Mouse (Mus musculus) megakaryocyte-erythroid progenitor cell, adult 5-6 weeks (primary cell): ENCODE data around the gene Stpg4. TPM values are rescaled to one million over a fixed set of nuclear protein-coding genes. Genes with fewer than 3 reads are reported as not detected.

Experiments used
- ATAC-seq: replicated peaks from 2 replicates; pipeline ENCODE4 v1.8.0; 2016; ENCODE audit warnings: mild to moderate bottlenecking, inconsistent platforms; ENCODE audit not compliant: severe bottlenecking, poor library complexity, low FRiP score, low TSS enrichment
- total RNA-seq, 2 experiments: library from RNA; stranded (forward) in 1 of 2; stranded (reverse) in 1 of 2; fragments of 200-1000, 215-1000 nt in 1 of 2; fragments of >200 nt in 1 of 2; fragmentation: Nextera tagmentation in 1 of 2; gene quantifications; 2 replicates each; pipeline ENCODE4 v1.2.3; 2014 to 2017

Gene Stpg4
- total RNA-seq (2014; fragmentation: Nextera tagmentation) (not detected in 2 replicates), total RNA-seq (2017) (not detected in 2 replicates)

GRCm38 (mm10) chr17:87427511-87427910 lies at the start of gene Stpg4:
Gene Stpg4, minus strand, starts transcription at chr17:87427741.
- no peak for ATAC-seq

- ATAC-seq, result no peak
Measured at GRCm38 (mm10) chr17:87475356-87475755, 47.8 kb upstream of the Stpg4 start.

DNA sequence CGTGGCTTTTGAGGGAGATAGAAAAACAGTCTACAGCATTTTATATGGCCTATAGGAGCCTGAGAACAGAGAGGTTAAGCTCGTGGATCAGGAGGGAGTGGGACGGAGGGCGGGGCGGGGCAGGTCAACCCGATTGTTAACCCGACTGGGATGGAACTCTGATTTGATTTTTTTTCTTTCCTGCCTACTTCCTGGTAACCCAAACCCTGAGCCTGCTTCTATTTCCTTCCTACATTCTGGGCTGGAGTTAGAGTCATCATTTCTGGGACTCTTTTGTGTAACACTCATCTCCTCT lies 46.9 kb upstream of the Stpg4 start:
- no peak for ATAC-seq

DNA sequence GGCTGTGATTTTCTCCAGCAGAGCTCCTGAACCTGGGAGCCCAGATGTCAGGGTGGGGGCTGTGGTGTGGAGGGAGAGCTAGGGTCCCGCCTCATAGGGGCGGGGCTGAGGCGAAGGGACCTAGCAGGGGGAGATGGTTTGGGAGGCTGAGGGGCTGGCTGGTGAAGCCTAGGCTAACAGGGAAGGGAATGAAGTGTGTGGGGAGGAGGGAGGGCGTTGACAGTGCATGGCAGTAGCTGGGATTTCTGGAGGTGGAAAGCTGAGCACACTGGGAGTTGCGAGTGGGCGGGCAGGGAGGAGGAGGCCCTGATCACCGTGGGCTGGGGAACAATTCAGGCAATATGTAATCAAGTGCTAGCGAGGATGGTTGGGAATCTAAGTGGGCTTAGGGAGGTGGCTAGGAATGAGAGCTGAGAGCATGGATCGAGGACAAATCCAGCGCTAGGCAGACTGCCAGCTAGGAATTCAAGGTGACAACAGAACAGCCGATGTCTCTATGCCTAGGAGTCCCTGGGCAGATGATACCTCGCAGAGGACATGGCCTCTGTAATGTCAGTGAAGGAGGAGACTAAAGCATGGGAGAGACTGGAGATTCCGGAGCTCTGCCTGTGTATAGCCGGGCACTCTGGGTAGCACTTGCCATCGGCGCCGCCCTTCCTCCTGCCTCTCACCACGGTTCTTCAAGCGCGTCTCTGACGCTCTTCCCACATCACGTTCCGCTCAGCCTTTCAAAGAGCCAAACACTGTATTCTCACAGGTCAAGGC lies 46.4 kb upstream of the Stpg4 start:
- ATAC-seq, result peak; percentile 39

GRCm38 (mm10) chr17:87473441-87473735 lies 45.8 kb upstream of the Stpg4 start:
- ATAC-seq, result no peak

- ATAC-seq, result no peak
Measured at GRCm38 (mm10) chr17:87472879-87473278, 45.3 kb upstream of the Stpg4 start.

GRCm38 (mm10) chr17:87471661-87472060 lies 44.1 kb upstream of the Stpg4 start:
- ATAC-seq, result no peak

- peak; percentile 62 for ATAC-seq
Measured at GRCm38 (mm10) chr17:87470797-87471196, 43.3 kb upstream of the Stpg4 start.

DNA sequence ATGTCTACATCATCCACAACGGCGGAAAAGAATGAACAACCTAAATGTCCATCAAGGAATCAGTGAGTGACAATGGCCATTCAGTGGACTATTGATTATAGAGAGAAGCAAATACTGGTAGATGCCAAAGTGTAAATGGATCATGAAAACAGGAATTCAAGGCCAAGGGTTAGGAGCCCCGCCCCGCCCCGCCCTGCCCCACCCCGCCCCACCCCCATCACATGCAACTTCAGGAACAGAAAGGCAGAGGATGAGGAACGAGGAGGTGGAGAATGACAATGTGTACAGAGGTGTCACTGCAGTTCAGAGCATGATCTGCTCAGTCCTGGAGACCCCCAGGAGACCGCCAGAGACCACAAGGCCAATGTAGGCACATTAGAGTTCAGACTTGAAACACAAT lies 42.7 kb upstream of the Stpg4 start:
- ATAC-seq, result no peak

DNA sequence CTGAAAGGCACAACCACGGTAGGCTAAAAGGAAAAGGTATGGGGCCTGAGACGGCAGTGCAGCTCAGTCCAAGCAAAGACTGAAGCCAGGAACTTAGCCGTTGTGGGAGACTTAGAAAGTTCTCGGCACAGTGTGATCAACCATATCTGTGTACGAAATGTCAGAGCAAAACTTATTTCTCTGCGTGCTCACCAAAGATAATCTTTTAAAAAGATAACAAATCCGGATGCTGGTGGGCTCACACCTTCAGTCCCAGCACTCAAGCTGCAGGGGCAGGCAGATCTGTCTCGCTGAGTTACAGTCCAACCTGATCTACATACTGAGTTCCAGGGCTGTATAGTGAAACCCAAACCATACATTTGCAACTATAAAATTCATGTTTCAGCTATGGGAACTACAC lies 41.9 kb upstream of the Stpg4 start:
- ATAC-seq, result peak; percentile 45

DNA sequence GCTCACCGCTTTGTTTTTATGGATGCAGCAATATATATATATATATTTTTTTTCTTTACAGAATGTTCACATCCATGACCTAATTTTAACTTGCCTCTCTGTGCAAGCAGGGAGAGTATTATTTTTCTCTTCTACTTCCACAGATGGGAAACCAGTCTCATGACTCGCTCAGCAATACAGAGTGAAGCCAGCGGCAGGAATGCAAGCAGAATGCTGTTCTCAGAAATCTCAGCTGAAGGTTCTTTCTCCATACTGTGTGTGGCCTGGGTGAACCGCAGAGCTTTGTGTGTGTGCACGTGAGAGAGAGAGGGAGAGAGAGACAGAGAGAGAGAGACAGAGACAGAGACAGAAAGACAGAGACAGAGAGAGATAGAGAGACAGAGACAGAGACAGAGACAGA lies 41.1 kb upstream of the Stpg4 start:
- ATAC-seq, result no peak

- ATAC-seq, result no peak
Measured at GRCm38 (mm10) chr17:87461499-87461896, 34.0 kb upstream of the Stpg4 start.

DNA sequence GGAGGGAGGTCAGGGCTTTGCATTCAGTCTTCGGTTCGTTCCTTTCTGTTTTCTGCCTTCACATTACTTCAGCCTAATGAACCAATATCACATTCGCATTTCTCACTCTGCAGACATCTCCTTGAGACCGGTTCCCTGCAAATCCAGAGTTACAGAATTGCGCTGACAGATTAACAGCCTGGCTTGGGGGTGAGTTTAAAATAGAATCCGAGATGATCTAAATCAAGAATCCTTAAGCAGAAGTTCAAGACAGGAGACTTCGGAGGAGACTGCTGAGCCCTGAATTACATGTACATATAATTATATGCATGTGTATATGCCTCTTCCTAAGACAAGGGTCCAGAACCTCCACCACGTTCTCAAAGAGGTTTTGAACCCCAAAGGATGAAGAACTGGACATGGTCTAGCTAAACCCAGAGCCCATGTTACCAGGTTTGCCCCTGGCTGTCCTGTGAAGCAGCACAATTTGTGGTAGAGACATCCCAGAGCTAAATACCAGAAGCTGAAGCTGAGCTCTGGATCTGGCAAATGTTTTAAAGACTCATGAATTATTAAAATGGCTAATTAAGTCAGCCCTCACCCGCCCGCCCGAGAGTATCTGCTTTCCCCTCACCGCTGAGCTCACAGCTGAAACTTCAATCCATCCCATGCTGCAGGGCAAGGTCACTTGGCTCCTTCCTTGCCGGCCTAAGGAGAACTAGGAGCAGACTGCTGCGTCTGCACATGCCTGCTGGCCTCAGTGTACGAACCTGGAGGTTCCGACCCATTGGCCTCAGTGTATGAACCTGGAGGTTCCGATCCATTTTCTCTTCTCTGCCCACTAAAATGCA lies 33.3 kb upstream of the Stpg4 start:
- no peak for ATAC-seq

- peak; percentile 12 for ATAC-seq
Measured at GRCm38 (mm10) chr17:87459750-87460668, 32.5 kb upstream of the Stpg4 start.

DNA sequence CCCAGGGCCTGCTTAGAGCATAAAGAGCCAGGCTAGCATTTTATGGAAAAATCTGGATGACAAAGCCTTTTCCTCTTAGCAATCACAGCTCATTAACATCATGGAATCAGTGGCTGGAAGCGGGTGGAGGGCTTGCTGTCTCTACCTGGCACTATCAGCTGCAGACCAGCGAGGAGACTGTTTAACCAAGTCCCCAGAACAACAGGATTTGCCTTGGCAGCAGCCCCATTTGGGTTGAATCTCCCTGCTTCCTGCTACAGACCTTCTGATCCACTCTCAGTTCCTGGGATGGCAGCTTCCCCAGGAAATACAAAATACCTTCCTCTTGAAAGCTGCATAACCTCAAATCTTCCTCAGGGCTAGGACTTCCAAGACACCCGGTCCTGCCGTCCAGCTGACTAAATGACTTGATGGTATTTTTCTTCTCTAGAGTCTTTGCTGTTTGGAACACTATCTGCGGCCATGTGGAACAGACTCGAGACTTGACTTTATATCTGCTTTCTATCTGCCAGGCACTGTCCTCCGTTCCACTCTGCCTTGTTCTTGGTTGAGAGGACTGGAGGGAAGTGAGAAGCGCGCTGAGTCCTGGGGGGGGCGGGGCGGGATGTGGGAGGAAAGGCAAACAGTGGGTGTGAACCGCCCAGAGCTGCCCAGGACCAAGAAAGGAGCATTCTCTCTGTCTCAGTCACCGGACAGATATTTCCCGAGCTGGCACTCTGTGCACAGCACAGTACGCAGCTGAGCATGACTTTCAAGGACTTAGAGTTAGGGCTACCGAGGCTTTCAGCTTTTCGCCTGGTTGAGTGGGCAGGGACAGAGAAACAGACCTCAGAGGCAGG lies 31.6 kb upstream of the Stpg4 start:
- peak; percentile 62 for ATAC-seq

GRCm38 (mm10) chr17:87457961-87458360 lies 30.4 kb upstream of the Stpg4 start:
- no peak for ATAC-seq

DNA sequence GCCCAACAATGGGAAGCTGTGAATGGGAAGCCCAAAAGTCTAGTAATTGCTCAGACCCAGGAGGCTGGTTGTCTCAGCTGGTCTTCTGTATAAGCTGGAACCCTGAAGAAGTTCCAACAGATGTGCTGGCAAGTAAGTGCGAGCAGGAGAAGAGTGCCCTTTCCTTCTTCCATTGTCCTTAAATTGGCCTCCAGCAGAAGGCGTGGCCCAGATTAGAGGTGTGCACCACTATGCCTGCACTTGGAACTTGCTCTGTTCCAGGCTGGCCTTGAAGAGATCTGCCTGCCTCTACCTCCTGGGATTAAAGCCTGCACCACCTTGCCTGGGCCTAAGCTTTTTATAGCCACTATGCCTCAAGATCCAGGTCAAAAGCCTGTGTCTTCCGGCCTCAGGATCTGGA lies 26.6 kb upstream of the Stpg4 start:
- ATAC-seq, result no peak

- no peak for ATAC-seq
Measured at GRCm38 (mm10) chr17:87453336-87453735, 25.8 kb upstream of the Stpg4 start.

GRCm38 (mm10) chr17:87448881-87449280 lies 21.3 kb upstream of the Stpg4 start:
- no peak for ATAC-seq
